13 mouse cellular contexts compared by ENCODE assay signal in the genomic region with DNA sequence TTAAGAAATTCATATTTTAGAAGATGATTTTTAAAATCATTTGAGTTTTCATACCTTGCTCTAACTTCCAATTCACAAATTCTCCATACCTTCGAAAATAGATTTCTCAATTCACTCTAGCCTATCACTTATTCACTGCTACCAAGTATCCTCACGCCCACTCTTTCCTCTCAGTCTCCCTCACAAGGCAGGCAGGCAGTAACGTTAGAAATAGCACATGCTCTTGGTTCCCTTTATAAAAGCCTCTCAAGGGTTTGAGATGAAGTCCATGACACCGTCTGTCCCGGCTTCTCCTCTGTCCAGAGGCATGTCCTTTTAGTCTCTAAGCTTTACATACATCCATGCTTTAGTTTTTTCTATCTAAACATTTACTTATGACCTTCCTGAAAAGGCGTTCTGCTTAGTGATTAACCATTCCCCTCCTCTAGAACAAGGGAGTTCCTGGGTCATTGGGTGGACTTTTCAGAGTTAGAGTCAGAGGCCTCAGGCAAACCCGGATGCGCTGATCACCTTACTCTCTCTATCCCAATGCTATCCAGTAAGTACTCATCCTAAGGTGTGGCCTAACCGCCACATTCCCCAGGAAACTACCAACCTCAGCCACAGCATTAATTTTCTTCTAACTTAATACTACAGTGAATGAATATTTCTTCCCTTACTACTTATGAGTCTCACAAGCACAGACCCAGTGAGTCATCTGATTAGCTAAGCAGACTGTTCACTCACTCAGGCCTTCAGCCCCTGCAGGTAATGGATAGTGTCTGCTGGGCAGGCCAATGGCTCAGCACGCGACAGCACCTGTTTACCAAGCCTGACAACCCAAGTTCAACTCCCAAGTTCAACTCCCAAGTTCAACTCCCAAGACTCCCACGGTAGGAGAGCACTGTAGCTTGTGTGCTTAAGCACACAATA. TPM values are rescaled to one million over a fixed set of nuclear protein-coding genes. Genes with fewer than 3 reads are reported as not detected.
DNase-seq lines count a peak whose midpoint lies in the region; ATAC-seq and TF ChIP-seq lines count a peak whose summit lies in the region.
"Had no signal": no experiment of that assay in that cellular context is flagged by ENCODE, and none has a peak within 500 bp of the region (broad histone marks: within the 10 kb centered on the region; RNA-seq: fewer than 3 reads in every experiment).

No protein-coding gene starts in this region.

- peak; percentile 59 for ATAC-seq in kidney, embryonic 16.5 days (ENCODE audit: low FRiP score, low TSS enrichment)
- no peak for ATAC-seq in hindbrain, embryonic 12.5 days (ENCODE audit: low FRiP score)
- ATAC-seq: midbrain, embryonic 13.5 days had no signal

- no peak overlapping the region for H3K9ac ChIP-seq in kidney, embryonic 16.5 days (replicated peaks; ENCODE audit: low read length)
- no peak overlapping the region for H3K9ac ChIP-seq in hindbrain, embryonic 12.5 days
- H3K9ac ChIP-seq: limb, embryonic 12.5 days; midbrain, embryonic 13.5 days had no signal

- no peak overlapping the region for H3K4me2 ChIP-seq in kidney, embryonic 16.5 days (replicated peaks; ENCODE audit: low read depth, low read length)
- peak overlapping the region; percentile 46 for H3K4me2 ChIP-seq in myocyte (ENCODE audit: low read depth)
- H3K4me2 ChIP-seq in hindbrain, embryonic 12.5 days (replicated peaks), result no peak overlapping the region
- H3K4me2 ChIP-seq: limb, embryonic 12.5 days; midbrain, embryonic 13.5 days had no signal

- TF ChIP-seq POLR2A in embryonic fibroblast, embryonic 13.5 days (IDR thresholded peaks at IDR 0.05; ENCODE audit: low read depth, low read length), result no peak
- TF ChIP-seq POLR2A in myocyte (IDR thresholded peaks at IDR 0.05; ENCODE audit: insufficient read length, low read depth), result no peak

- WGBS in kidney, embryonic 16.5 days, result 62% methylated on average over 12 of the region's 12 CpGs
- WGBS in hindbrain, embryonic 12.5 days, result 87% methylated on average over 12 of the region's 12 CpGs

- H3K4me3 ChIP-seq in kidney, embryonic 16.5 days (ENCODE audit: low read length), result no peak overlapping the region
- no peak overlapping the region for H3K4me3 ChIP-seq in embryonic fibroblast, embryonic 13.5 days (ENCODE audit: insufficient read depth, low read length)
- no peak overlapping the region for H3K4me3 ChIP-seq in myocyte
- no peak overlapping the region for H3K4me3 ChIP-seq in hindbrain, embryonic 12.5 days
- H3K4me3 ChIP-seq: hindbrain, embryonic 10.5 days; limb, embryonic 12.5 days; midbrain, embryonic 13.5 days had no signal

- peaks cover 96% of the 10 kb centered on the region for H3K79me2 ChIP-seq in myocyte (ENCODE audit: control insufficient read depth, insufficient read depth)

- H3K9me3 ChIP-seq in kidney, embryonic 16.5 days (ENCODE audit: low read length), result no peaks in the 10 kb centered on the region
- no peaks in the 10 kb centered on the region for H3K9me3 ChIP-seq in hindbrain, embryonic 12.5 days (replicated peaks)
- H3K9me3 ChIP-seq: hindbrain, embryonic 10.5 days; limb, embryonic 12.5 days; midbrain, embryonic 13.5 days had no signal

- H3ac ChIP-seq in myocyte (ENCODE audit: control insufficient read depth, insufficient read length), result no peak overlapping the region

- no peak for TF ChIP-seq CTCF in embryonic fibroblast, embryonic 13.5 days (IDR thresholded peaks at IDR 0.05; ENCODE audit: borderline replicate concordance, insufficient read depth, low read length)

- peak overlapping the region; percentile 76; the same call in 1 of the 2 replicates for H3K27ac ChIP-seq in kidney, embryonic 16.5 days (ENCODE audit: low read length)
- peak overlapping the region; percentile 58; the same call in 1 of the 2 replicates for H3K27ac ChIP-seq in embryonic fibroblast, embryonic 13.5 days (ENCODE audit: insufficient read depth, low read length)
- no peak overlapping the region for H3K27ac ChIP-seq in hindbrain, embryonic 12.5 days
- H3K27ac ChIP-seq: hindbrain, embryonic 10.5 days; limb, embryonic 12.5 days; midbrain, embryonic 13.5 days had no signal

- DNase-seq in kidney, adult 18-20 months, result no peak
- peak; percentile 55 for DNase-seq in CD4-positive, CD25-positive, alpha-beta regulatory T cell, adult 2 months (ENCODE audit: low read depth, low spot score)
- no peak for DNase-seq in thymus, postnatal 25 days
- no peak for DNase-seq in embryo, embryonic 10.5 days (ENCODE audit: low spot score)
- DNase-seq: lung, adult 2 months; right cerebral cortex, postnatal 14 days had no signal

- H3K27me3 ChIP-seq in kidney, embryonic 16.5 days (ENCODE audit: insufficient read depth, low read length), result no peaks in the 10 kb centered on the region
- no peaks in the 10 kb centered on the region for H3K27me3 ChIP-seq in myocyte (ENCODE audit: control insufficient read depth, insufficient read depth, insufficient read length)
- no peaks in the 10 kb centered on the region for H3K27me3 ChIP-seq in hindbrain, embryonic 12.5 days
- H3K27me3 ChIP-seq: limb, embryonic 12.5 days; midbrain, embryonic 13.5 days had no signal

- H3K36me3 ChIP-seq in kidney, embryonic 16.5 days (ENCODE audit: insufficient read depth, low read length), result no peaks in the 10 kb centered on the region
- no peaks in the 10 kb centered on the region for H3K36me3 ChIP-seq in myocyte (ENCODE audit: control insufficient read depth, insufficient read depth)
- no peaks in the 10 kb centered on the region for H3K36me3 ChIP-seq in hindbrain, embryonic 12.5 days
- H3K36me3 ChIP-seq: limb, embryonic 12.5 days; midbrain, embryonic 13.5 days had no signal

- H3K4me1 ChIP-seq in kidney, embryonic 16.5 days (ENCODE audit: insufficient read depth, low read length), result peaks cover 21% of the 10 kb centered on the region
- H3K4me1 ChIP-seq in embryonic fibroblast, embryonic 13.5 days (ENCODE audit: control insufficient read depth, insufficient read depth, low read length), result peaks cover 12% of the 10 kb centered on the region
- no peaks in the 10 kb centered on the region; the same call in 1 of the 2 replicates for H3K4me1 ChIP-seq in hindbrain, embryonic 12.5 days
- H3K4me1 ChIP-seq: limb, embryonic 12.5 days; midbrain, embryonic 13.5 days had no signal

TF ChIP-seq in myocyte, 11 proteins besides CTCF, POLR2A, EP300 and RAD21:
- TF ChIP-seq MAX (IDR thresholded peaks at IDR 0.05; ENCODE audit: low read depth) (no peak), TCF12 (IDR thresholded peaks at IDR 0.05; ENCODE audit: insufficient read depth, poor library complexity, severe bottlenecking) (no peak), CEBPB (IDR thresholded peaks at IDR 0.05; ENCODE audit: insufficient read depth, poor library complexity, severe bottlenecking) (no peak), USF1 (IDR thresholded peaks at IDR 0.05; ENCODE audit: low read depth) (no peak), REST (IDR thresholded peaks at IDR 0.05; ENCODE audit: insufficient read depth, insufficient read length) (no peak), POLR2AphosphoS2 (IDR thresholded peaks at IDR 0.05; ENCODE audit: insufficient read length, low read depth) (no peak), MYOG (IDR thresholded peaks at IDR 0.05; ENCODE audit: control insufficient read depth in 1 of 3, insufficient read depth in 1 of 3, insufficient read length in 2 of 3, low read depth in 2 of 3) (no peak), MYOD1 (IDR thresholded peaks at IDR 0.05; ENCODE audit: control insufficient read depth in 1 of 3, insufficient read length in 2 of 3, low read depth in 2 of 3) (peak in 1 of 3 experiments; percentile 40), SRF (IDR thresholded peaks at IDR 0.05; ENCODE audit: control insufficient read depth, insufficient read length, low read depth) (no peak)

RNA-seq across cellular contexts. Expression of a gene that starts 10.5 kb away (rescaled TPM):
- 38.2 and 40.3 TPM in 2 replicates for polyA plus RNA-seq in kidney, embryonic 16.5 days (2015; fragmentation: Nextera tagmentation; extraction: Ambion mirVana)
- 61.3 and 61.4 TPM in 2 replicates for polyA plus RNA-seq in embryonic fibroblast, embryonic 13.5 days (2011; ENCODE audit: insufficient read length, low read depth, missing spikeins)
- polyA plus RNA-seq in myocyte (2012; fragmentation: generic; extraction: Trizol), result 10.9 TPM
- 48.5 and 50.3 TPM in 2 replicates for polyA plus RNA-seq in hindbrain, embryonic 12.5 days (2016; fragmentation: Nextera tagmentation; extraction: Ambion mirVana)

RNA-seq across cellular contexts. Expression of a gene that starts 30.9 kb away (rescaled TPM):
- polyA plus RNA-seq in kidney, embryonic 16.5 days (2015; fragmentation: Nextera tagmentation; extraction: Ambion mirVana), result 130 and 136 TPM in 2 replicates
- polyA plus RNA-seq in embryonic fibroblast, embryonic 13.5 days (2011; ENCODE audit: insufficient read length, low read depth, missing spikeins), result 53.3 and 54.0 TPM in 2 replicates
- polyA plus RNA-seq in myocyte (2012; fragmentation: generic; extraction: Trizol), result 19.4 TPM
- 124 and 135 TPM in 2 replicates for polyA plus RNA-seq in hindbrain, embryonic 12.5 days (2016; fragmentation: Nextera tagmentation; extraction: Ambion mirVana)

RNA-seq across cellular contexts. Expression of a gene that starts 31.0 kb away (rescaled TPM):
- polyA plus RNA-seq in kidney, embryonic 16.5 days (2015; fragmentation: Nextera tagmentation; extraction: Ambion mirVana), result 42.6 and 44.5 TPM in 2 replicates
- 9.2 and 10.9 TPM in 2 replicates for polyA plus RNA-seq in embryonic fibroblast, embryonic 13.5 days (2011; ENCODE audit: insufficient read length, low read depth, missing spikeins)
- 6.6 TPM for polyA plus RNA-seq in myocyte (2012; fragmentation: generic; extraction: Trizol)
- 39.6 and 41.9 TPM in 2 replicates for polyA plus RNA-seq in hindbrain, embryonic 12.5 days (2016; fragmentation: Nextera tagmentation; extraction: Ambion mirVana)
